ENCODE assay signal across 22 mouse cellular contexts in genomic region chr16:37919000-37919399, GRCm38 (mm10). TPM values are rescaled to one million over a fixed set of nuclear protein-coding genes. Genes with fewer than 3 reads are reported as not detected.
DNase-seq lines count a peak whose midpoint lies in the region; ATAC-seq and TF ChIP-seq lines count a peak whose summit lies in the region.
"Had no signal": no experiment of that assay in that cellular context is flagged by ENCODE, and none has a peak within 500 bp of the region (broad histone marks: within the 10 kb centered on the region; RNA-seq: fewer than 3 reads in every experiment).

No protein-coding gene starts in this region.

- DNase-seq in kidney, adult 2 months, result no peak
- no peak for DNase-seq in kidney, postnatal 36 days
- DNase-seq in thymus, postnatal 4 days, result peak; percentile 19
- DNase-seq in thymus, postnatal 36 days, result no peak
- peak; percentile 9 for DNase-seq in NIH3T3 (ENCODE audit: low read depth)
- no peak for DNase-seq in stomach, postnatal 0 days (ENCODE audit: low spot score)
- DNase-seq in spleen, postnatal 36 days (ENCODE audit: low spot score in 2 of 2), result no peak
- DNase-seq in urinary bladder, postnatal 14 days (ENCODE audit: low spot score), result no peak
- DNase-seq: adrenal gland, postnatal 10 days; cerebellum, adult 11 months; heart, adult 18-20 months; heart, postnatal 4 days; lung, postnatal 10 days; midbrain, embryonic 14.5 days; right cerebral cortex, postnatal 25 days had no signal

- no peak overlapping the region for H3K4me3 ChIP-seq in kidney, adult 2 months (ENCODE audit: insufficient read depth, low read depth, low read length)
- H3K4me3 ChIP-seq in stomach, postnatal 0 days (ENCODE audit: low read depth, low read length), result no peak overlapping the region
- H3K4me3 ChIP-seq: embryonic facial prominence, embryonic 15.5 days; heart, embryonic 15.5 days; liver, embryonic 15.5 days; myocyte had no signal

- no peaks in the 10 kb centered on the region for H3K36me3 ChIP-seq in kidney, adult 2 months (ENCODE audit: control insufficient read depth, insufficient read depth, low read length)
- H3K36me3 ChIP-seq in stomach, postnatal 0 days (ENCODE audit: control insufficient read depth, insufficient read depth, low read length), result no peaks in the 10 kb centered on the region
- H3K36me3 ChIP-seq: embryonic facial prominence, embryonic 15.5 days; heart, embryonic 15.5 days; liver, embryonic 15.5 days had no signal

- no peak overlapping the region for H3K9ac ChIP-seq in stomach, postnatal 0 days (ENCODE audit: low read length)
- H3K9ac ChIP-seq: embryonic facial prominence, embryonic 15.5 days; heart, embryonic 15.5 days; liver, embryonic 15.5 days had no signal

- 87% methylated on average over 6 of the region's 6 CpGs for WGBS in kidney, adult 2 months
- WGBS in stomach, postnatal 0 days, result 86% methylated on average over 6 of the region's 6 CpGs

- no peaks in the 10 kb centered on the region for H3K9me3 ChIP-seq in stomach, postnatal 0 days (ENCODE audit: control insufficient read depth, low read length)
- H3K9me3 ChIP-seq: embryonic facial prominence, embryonic 15.5 days; heart, embryonic 15.5 days; liver, embryonic 15.5 days had no signal

- TF ChIP-seq CTCF in kidney, adult 2 months (conservative IDR thresholded peaks at IDR 0.05; ENCODE audit: insufficient read depth, insufficient read length, low read depth, low read length), result 0 out of 2 replicates have a peak, but pooled peaks have one; percentile 16
- TF ChIP-seq CTCF in stomach, postnatal 0 days (IDR thresholded peaks at IDR 0.05; ENCODE audit: low read depth), result peak; percentile 30; the same call in 1 of the 2 replicates

- no peak for ATAC-seq in stomach, postnatal 0 days (ENCODE audit: low FRiP score, low TSS enrichment)
- ATAC-seq: activated CD4-positive, CD25-positive, alpha-beta regulatory T cell, adult 4 months; hindbrain, embryonic 16.5 days had no signal

- TF ChIP-seq EP300 in stomach, postnatal 0 days (optimal IDR thresholded peaks at IDR 0.05), result no peak

- H3K27ac ChIP-seq in kidney, adult 2 months (ENCODE audit: insufficient read depth, low read depth, low read length), result no peak overlapping the region
- no peak overlapping the region for H3K27ac ChIP-seq in stomach, postnatal 0 days (replicated peaks)
- H3K27ac ChIP-seq: embryonic facial prominence, embryonic 15.5 days; heart, embryonic 15.5 days; liver, embryonic 15.5 days had no signal

- no peaks in the 10 kb centered on the region for H3K4me1 ChIP-seq in kidney, adult 2 months (ENCODE audit: control insufficient read depth, insufficient read depth, low read length)
- peaks cover 4% of the 10 kb centered on the region for H3K4me1 ChIP-seq in stomach, postnatal 0 days (replicated peaks; ENCODE audit: control insufficient read depth, insufficient read depth)
- H3K4me1 ChIP-seq: liver, embryonic 15.5 days had no signal

- no peak for TF ChIP-seq POLR2A in kidney, adult 2 months (IDR thresholded peaks at IDR 0.05; ENCODE audit: low read depth, low read length)

- H3K4me2 ChIP-seq in stomach, postnatal 0 days (replicated peaks; ENCODE audit: low read depth), result no peak overlapping the region
- H3K4me2 ChIP-seq: embryonic facial prominence, embryonic 15.5 days; heart, embryonic 15.5 days; liver, embryonic 15.5 days had no signal

- no peaks in the 10 kb centered on the region for H3K27me3 ChIP-seq in kidney, adult 2 months (replicated peaks; ENCODE audit: control insufficient read depth, insufficient read depth, low read length)
- no peaks in the 10 kb centered on the region for H3K27me3 ChIP-seq in stomach, postnatal 0 days (ENCODE audit: control insufficient read depth, insufficient read depth, low read length)

RNA-seq across cellular contexts. Expression of gene Gpr156, which starts 2.7 kb away (rescaled TPM):
- polyA plus RNA-seq in kidney, adult 2 months (2012; rRNA removed), result 0.03 TPM in 1 of 2 replicates, not detected in the other
- 0.07 TPM in 2 replicates for polyA plus RNA-seq in stomach, postnatal 0 days (2015; fragmentation: Nextera tagmentation; extraction: Ambion mirVana)
- polyA plus RNA-seq: activated CD4-positive, CD25-positive, alpha-beta regulatory T cell, adult 4 months; liver, embryonic 15.5 days had no signal

RNA-seq across cellular contexts. Expression of gene Lrrc58, which starts 50.8 kb away (rescaled TPM):
- polyA plus RNA-seq in kidney, adult 2 months (2012; rRNA removed), result 23.3 and 25.9 TPM in 2 replicates
- polyA plus RNA-seq in stomach, postnatal 0 days (2015; fragmentation: Nextera tagmentation; extraction: Ambion mirVana), result 26.0 and 27.5 TPM in 2 replicates

RNA-seq across cellular contexts. Expression of gene Gm36028, which starts 58.1 kb away (rescaled TPM):
- 1.5 and 1.8 TPM in 2 replicates for polyA plus RNA-seq in kidney, adult 2 months (2012; rRNA removed)
- 0.29 and 0.56 TPM in 2 replicates for polyA plus RNA-seq in stomach, postnatal 0 days (2015; fragmentation: Nextera tagmentation; extraction: Ambion mirVana)
- polyA plus RNA-seq: activated CD4-positive, CD25-positive, alpha-beta regulatory T cell, adult 4 months; hindbrain, embryonic 16.5 days; large intestine, adult 2 months had no signal

Comparison
In these comparisons a context has a peak if more than half of its experiments do, and no peak if none do; other contexts are left out.
1. DNase-seq: peak in thymus, postnatal 4 days (single experiment) and NIH3T3 (single experiment); none in kidney, adult 2 months (single experiment), kidney, postnatal 36 days (0 of 2), thymus, postnatal 36 days (0 of 2), stomach, postnatal 0 days (single experiment), spleen, postnatal 36 days (0 of 2) and urinary bladder, postnatal 14 days (single experiment).